In genomic region chr17:84877864-84878224, GRCm38 (mm10) we compare ENCODE assay signal across 8 mouse cellular contexts.
DNase-seq lines count a peak whose midpoint lies in the region; ATAC-seq and TF ChIP-seq lines count a peak whose summit lies in the region.

No protein-coding gene starts in this region.

- H3K9me3 ChIP-seq in heart, embryonic 12.5 days (replicated peaks): no peaks in the 10 kb centered on the region
- H3K9me3 ChIP-seq in kidney, embryonic 16.5 days (ENCODE audit: low read length): 0 out of 2 replicates have a peak, but pooled peaks cover 4% of the 10 kb centered on the region
- no peaks in the 10 kb centered on the region for H3K9me3 ChIP-seq in liver, embryonic 13.5 days (replicated peaks)
- no peaks in the 10 kb centered on the region for H3K9me3 ChIP-seq in stomach, postnatal 0 days (ENCODE audit: control insufficient read depth, low read length)

- no peak overlapping the region for H3K9ac ChIP-seq in heart, embryonic 12.5 days
- H3K9ac ChIP-seq in kidney, embryonic 16.5 days (replicated peaks; ENCODE audit: low read length): no peak overlapping the region
- peak overlapping the region; percentile 14 for H3K9ac ChIP-seq in liver, embryonic 13.5 days
- H3K9ac ChIP-seq in stomach, postnatal 0 days (ENCODE audit: low read length): no peak overlapping the region

- TF ChIP-seq POLR2A in brain, embryonic 14.5 days (IDR thresholded peaks at IDR 0.05; ENCODE audit: borderline replicate concordance, extremely low read depth, insufficient read depth, insufficient read length, poor library complexity, severe bottlenecking): no peak

- H3K4me2 ChIP-seq in heart, embryonic 12.5 days: peak overlapping the region; percentile 39
- H3K4me2 ChIP-seq in kidney, embryonic 16.5 days (replicated peaks; ENCODE audit: low read depth, low read length): peak overlapping the region; percentile 40
- H3K4me2 ChIP-seq in liver, embryonic 13.5 days: peak overlapping the region; percentile 56
- H3K4me2 ChIP-seq in stomach, postnatal 0 days (replicated peaks; ENCODE audit: low read depth): no peak overlapping the region

- H3K4me1 ChIP-seq in heart, embryonic 12.5 days (replicated peaks): no peaks in the 10 kb centered on the region
- peaks cover 13% of the 10 kb centered on the region; the same call in 1 of the 2 replicates for H3K4me1 ChIP-seq in kidney, embryonic 16.5 days (ENCODE audit: insufficient read depth, low read length)
- peaks cover 13% of the 10 kb centered on the region for H3K4me1 ChIP-seq in liver, embryonic 13.5 days (replicated peaks)
- no peaks in the 10 kb centered on the region for H3K4me1 ChIP-seq in stomach, postnatal 0 days (replicated peaks; ENCODE audit: control insufficient read depth, insufficient read depth)

- WGBS in heart, embryonic 12.5 days: 15% methylated on average over 10 of the region's 10 CpGs
- WGBS in kidney, embryonic 16.5 days: 17% methylated on average over 10 of the region's 10 CpGs
- 12% methylated on average over 10 of the region's 10 CpGs for WGBS in liver, embryonic 13.5 days (ENCODE audit: insufficient replicate concordance)
- 20% methylated on average over 10 of the region's 10 CpGs for WGBS in stomach, postnatal 0 days

- H3K27ac ChIP-seq in heart, embryonic 12.5 days (ENCODE audit: poor library complexity, severe bottlenecking): no peak overlapping the region
- no peak overlapping the region for H3K27ac ChIP-seq in kidney, embryonic 16.5 days (ENCODE audit: low read length)
- peak overlapping the region; percentile 75 for H3K27ac ChIP-seq in liver, embryonic 13.5 days
- H3K27ac ChIP-seq in stomach, postnatal 0 days (replicated peaks): peak overlapping the region; percentile 10; the same call in 1 of the 2 replicates

- no peak for TF ChIP-seq EP300 in stomach, postnatal 0 days (optimal IDR thresholded peaks at IDR 0.05)

- peak; percentile 82 for DNase-seq in brain, embryonic 14.5 days (ENCODE audit: low read depth)
- peak; percentile 60 for DNase-seq in liver, embryonic 13.5 days
- DNase-seq in neural tube, embryonic 10.5 days (ENCODE audit: extremely low spot score, low spot score): peak; percentile 60
- peak; percentile 77 for DNase-seq in stomach, postnatal 0 days (ENCODE audit: low spot score)

- H3K27me3 ChIP-seq in heart, embryonic 12.5 days (replicated peaks): peaks cover 4% of the 10 kb centered on the region; the same call in 1 of the 2 replicates
- no peaks in the 10 kb centered on the region for H3K27me3 ChIP-seq in kidney, embryonic 16.5 days (ENCODE audit: insufficient read depth, low read length)
- no peaks in the 10 kb centered on the region for H3K27me3 ChIP-seq in liver, embryonic 13.5 days
- no peaks in the 10 kb centered on the region for H3K27me3 ChIP-seq in stomach, postnatal 0 days (ENCODE audit: control insufficient read depth, insufficient read depth, low read length)

- TF ChIP-seq CTCF in brain, embryonic 14.5 days (IDR thresholded peaks at IDR 0.05; ENCODE audit: borderline replicate concordance, extremely low read depth, insufficient read depth, insufficient read length): peak; percentile 93
- TF ChIP-seq CTCF in stomach, postnatal 0 days (IDR thresholded peaks at IDR 0.05; ENCODE audit: low read depth): peak; percentile 96

- H3K36me3 ChIP-seq in heart, embryonic 12.5 days: no peaks in the 10 kb centered on the region
- no peaks in the 10 kb centered on the region for H3K36me3 ChIP-seq in kidney, embryonic 16.5 days (ENCODE audit: insufficient read depth, low read length)
- no peaks in the 10 kb centered on the region for H3K36me3 ChIP-seq in liver, embryonic 13.5 days
- H3K36me3 ChIP-seq in stomach, postnatal 0 days (ENCODE audit: control insufficient read depth, insufficient read depth, low read length): no peaks in the 10 kb centered on the region

- peak; percentile 84 for ATAC-seq in CD4-positive, CD25-positive, alpha-beta regulatory T cell, adult 4 months
- peak; percentile 88 for ATAC-seq in erythroblast, adult 5-6 weeks (replicated peaks; ENCODE audit: low FRiP score, poor library complexity, severe bottlenecking)
- ATAC-seq in heart, embryonic 12.5 days (ENCODE audit: insufficient number of reproducible peaks, low FRiP score): peak; percentile 66
- peak; percentile 21; the same call in 1 of the 2 replicates for ATAC-seq in kidney, embryonic 16.5 days (ENCODE audit: low FRiP score, low TSS enrichment)
- ATAC-seq in liver, embryonic 13.5 days (ENCODE audit: low read depth): peak; percentile 61
- peak; percentile 25; the same call in 1 of the 2 replicates for ATAC-seq in stomach, postnatal 0 days (ENCODE audit: low FRiP score, low TSS enrichment)

- peak overlapping the region; percentile 18 for H3K4me3 ChIP-seq in heart, embryonic 12.5 days
- peak overlapping the region; percentile 7; the same call in 1 of the 2 replicates for H3K4me3 ChIP-seq in kidney, embryonic 16.5 days (ENCODE audit: low read length)
- H3K4me3 ChIP-seq in liver, embryonic 13.5 days (replicated peaks): peak overlapping the region; percentile 36
- H3K4me3 ChIP-seq in stomach, postnatal 0 days (ENCODE audit: low read depth, low read length): peak overlapping the region; percentile 14; the same call in 1 of the 2 replicates

Comparison
In these comparisons a context has a peak if more than half of its experiments do, and no peak if none do; other contexts are left out.
1. ATAC-seq: peak in every context shown above with its lines; median percentile 88 in erythroblast, adult 5-6 weeks; 84 in CD4-positive, CD25-positive, alpha-beta regulatory T cell, adult 4 months; 66 in heart, embryonic 12.5 days; 61 in liver, embryonic 13.5 days; 25 in stomach, postnatal 0 days; 21 in kidney, embryonic 16.5 days.
2. H3K27ac ChIP-seq: peak in liver, embryonic 13.5 days (single experiment) and stomach, postnatal 0 days (single experiment); none in heart, embryonic 12.5 days (single experiment) and kidney, embryonic 16.5 days (single experiment).
3. Peak in every context shown above with its lines, with median percentiles within 50 percentile points of each other: DNase-seq and H3K4me3 ChIP-seq.